Mouse (Mus musculus) hematopoietic stem cell, adult 5-6 weeks (primary cell): ENCODE data around the gene Tpx2. TPM values are rescaled to one million over a fixed set of nuclear protein-coding genes. Genes with fewer than 3 reads are reported as not detected.
A peak's percentile ranks its signal among the peaks of the same experiment; 100 is the strongest.

Source experiments
- ATAC-seq, 2 experiments: fragments of 125-278 bp in 1 of 2; replicated peaks in 1 of 2; 2 replicates each; pipeline ENCODE4 v1.8.0; 2016 to 2017; ENCODE audit warnings: inconsistent platforms in 2 of 2, mild to moderate bottlenecking in 2 of 2, moderate number of reproducible peaks in 2 of 2, low read depth in 1 of 2, moderate TSS enrichment in 1 of 2; ENCODE audit not compliant: low FRiP score in 2 of 2, poor library complexity in 2 of 2, severe bottlenecking in 2 of 2, insufficient read depth in 1 of 2, low TSS enrichment in 1 of 2
- total RNA-seq: library from RNA; stranded (forward); fragments of 172-1452, 232-1000 nt; gene quantifications from 2 replicates; pipeline ENCODE4 v1.2.3, GENCODE M21; 2017

Tpx2 gene
- total RNA-seq, 1 experiment from 2014 or later: 113 TPM

DNA sequence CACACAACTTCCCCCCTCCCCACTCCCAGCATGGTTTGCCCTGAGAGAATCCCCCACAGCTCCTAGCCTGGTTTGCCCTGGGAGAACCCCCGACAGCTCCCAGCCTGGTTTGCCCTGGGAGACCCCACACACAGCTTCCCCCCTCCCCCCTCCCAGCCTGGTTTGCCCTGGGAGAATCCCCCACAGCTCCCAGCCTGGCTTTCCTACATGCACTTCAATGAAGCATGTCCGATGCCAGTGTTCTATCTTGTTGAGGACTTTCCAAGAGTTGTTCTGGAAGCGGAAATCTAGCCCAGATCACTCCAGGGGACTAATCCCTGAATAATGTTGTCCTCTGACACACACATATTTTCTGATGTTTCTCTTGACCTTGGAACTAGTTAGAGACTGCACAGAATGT is 54.9 kb downstream of the Tpx2 start:
- ATAC-seq: no peak

DNA sequence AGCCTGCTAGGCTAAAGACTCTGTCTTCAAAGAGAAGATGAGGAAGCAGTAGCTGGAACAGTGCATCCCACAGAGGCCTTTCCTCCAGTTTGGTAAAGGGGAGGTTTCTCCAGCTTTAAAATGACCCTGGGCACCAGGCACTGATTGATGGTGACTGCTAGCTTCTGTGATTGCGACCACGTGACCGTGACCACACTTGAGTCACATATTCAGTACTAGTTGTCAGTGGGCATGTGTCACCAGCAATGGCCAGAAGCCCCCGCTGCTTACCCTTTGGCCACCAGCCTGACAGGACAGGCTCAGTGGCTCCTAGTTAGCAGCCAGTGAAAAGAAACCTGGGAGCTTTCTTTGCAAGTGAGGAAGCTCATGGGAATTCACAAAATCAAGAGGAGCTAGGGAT is 55.8 kb downstream of the Tpx2 start:
- peak in 1 of 2 experiments; percentile 24; a peak in 1 of 4 replicates for ATAC-seq

DNA sequence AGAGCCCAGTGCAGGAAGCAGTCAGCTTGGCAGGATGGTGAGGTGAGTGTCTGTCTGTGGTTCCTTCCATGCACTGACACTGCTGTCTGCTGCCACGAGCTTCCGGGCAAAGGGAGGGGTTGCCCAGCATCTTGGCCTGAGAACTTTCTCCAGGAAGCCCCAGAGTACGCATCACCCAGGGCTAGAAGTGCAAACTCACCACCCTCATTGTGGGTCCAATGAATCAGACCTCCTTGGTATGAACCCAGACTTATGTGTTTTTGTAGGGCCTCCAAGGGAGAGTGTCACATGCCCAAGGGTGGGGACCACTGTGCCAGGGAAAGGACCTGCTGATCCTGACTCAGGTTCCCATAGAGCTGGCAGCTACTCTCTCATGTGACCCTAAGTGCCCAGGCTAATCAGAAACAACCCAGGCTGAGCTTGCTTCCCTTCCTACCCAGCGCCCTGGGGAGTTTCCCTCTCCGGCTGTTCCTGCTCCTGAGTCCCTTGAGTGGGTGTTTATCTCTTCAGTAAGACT is 56.4 kb downstream of the Tpx2 start:
- ATAC-seq: peak; percentile 80 to 89

DNA sequence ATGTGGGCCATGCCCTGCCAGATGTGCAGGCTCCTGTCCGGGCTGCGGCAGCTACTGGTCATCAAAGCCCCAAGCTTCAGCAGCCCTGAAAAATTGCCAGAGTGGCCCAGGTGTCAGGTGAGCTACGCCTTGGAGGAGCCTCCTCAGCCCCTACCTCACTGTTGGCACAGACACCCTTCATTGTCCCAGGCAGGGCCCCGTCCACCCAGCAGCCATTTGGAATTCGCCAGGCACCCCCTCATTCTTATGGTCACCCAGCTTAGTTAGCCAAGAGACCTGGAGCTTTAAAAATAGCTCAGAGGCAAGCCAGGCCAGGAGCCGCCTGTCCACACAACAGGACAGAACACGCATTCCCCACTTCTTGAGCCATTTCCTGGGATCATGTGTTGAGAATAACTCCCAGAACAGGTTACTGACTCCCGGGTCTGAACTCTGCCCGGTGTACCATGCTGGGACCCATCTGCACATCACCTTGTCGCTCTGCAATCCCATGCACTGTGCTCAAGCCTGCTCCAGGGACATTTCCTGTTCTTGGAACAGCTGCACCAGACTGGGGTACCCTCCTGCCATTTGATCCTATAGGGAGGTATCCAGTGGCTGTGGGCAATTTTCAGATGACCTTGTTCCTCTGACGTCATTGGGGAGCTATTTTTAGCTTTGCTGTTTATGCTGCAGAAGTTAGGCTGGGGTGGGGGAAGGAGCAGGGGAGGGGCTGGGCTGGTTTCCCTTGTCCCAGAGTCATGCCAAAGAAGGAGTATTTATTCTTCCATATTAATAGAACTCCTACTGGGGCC is 57.5 kb downstream of the Tpx2 start:
- ATAC-seq: no peak

DNA sequence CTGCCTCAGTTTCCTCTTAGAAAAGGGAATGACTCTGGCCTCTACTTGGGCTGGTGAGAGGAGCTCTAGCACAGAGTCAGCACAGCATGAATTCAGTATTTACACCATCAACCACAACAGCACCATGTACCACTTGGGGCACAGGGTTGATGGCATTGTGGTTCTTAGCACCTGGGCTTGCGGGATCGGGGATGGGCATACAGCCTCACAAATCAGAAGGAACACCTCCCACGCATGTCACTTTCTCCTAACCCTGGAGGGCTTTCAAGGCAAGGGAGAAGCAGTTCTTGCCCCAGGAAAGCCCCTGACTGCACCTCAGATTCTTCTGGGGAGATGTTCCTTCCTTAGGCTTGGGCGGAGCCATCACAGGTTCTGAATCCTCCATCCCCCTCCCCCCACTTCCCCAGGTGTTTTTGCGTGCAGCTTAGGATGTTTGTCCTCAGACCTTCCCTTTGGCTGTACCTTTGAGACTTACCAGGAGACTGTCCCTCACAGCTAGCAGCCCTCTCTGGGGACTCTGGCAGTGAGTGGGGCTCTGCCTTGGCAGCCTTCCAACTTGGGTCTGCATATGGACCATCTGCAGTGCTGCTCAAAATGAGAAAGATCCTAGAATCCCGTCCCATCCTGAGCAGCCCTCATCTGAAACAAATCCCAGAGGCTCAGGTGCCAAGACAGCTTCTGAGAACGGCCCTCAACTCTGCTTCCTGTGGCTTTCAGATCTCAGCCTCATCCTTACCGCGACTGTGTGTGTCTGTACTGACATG is 58.7 kb downstream of the Tpx2 start:
- ATAC-seq: no peak

DNA sequence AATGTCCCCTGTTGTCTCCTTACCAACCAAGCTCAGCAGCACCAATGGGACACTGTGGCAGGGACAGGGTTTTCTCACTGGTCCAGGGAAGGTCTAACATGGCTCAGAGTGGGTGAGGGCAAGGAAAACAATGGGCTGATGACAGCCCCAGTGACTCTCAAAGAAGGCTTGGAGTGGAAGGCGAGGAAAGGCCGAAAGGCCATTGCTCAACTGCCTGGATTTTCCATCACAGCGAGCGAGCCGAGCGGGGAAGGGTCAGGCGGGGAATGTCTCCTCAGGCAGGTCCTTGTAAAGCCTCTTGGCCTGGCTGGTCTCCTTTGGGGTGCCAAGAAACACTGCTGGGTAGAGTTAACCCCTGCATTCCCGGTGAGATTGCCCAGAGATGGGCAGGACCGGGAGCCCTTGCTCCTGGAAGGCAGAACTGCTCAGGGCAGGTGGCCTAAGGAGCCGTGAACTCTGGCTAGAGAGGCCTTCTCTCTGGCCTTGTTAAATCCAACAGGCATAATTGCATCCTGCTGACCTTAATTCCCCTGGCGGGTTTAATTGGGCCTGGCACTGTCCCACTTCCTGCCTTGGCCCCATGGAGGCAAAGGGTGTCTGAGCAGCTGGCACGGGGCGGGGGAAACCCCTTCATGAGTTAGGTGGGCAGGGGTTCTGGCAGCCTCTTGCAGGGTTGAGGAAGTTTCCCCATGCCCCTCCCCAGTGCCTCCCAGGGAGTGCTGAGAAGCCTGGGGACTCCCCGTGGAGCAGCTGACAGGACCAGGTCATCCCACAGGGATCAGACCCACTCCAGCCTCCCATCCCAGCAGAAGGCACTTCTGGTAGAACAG is 59.6 kb downstream of the Tpx2 start:
- no peak for ATAC-seq

DNA sequence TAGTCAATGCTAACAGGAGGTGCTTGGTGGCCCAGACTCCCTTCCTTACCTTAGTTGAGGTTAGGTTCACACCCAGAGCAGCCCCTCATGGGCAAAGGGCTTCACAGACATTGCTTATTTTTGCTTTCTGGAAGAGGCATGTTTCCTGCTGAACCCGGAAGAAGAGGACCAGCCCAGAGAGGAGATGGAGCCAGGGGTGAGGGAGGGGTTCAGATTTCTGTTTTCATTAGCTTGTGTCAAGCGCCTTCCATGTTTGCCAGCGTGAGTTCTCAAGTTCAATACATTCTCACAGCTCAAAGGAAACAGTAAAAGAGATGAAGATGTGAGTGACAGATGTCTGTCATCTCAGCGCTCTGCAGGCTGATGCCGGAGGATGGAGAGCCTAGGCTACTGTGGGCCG is 62.1 kb downstream of the Tpx2 start:
- no peak for ATAC-seq

DNA sequence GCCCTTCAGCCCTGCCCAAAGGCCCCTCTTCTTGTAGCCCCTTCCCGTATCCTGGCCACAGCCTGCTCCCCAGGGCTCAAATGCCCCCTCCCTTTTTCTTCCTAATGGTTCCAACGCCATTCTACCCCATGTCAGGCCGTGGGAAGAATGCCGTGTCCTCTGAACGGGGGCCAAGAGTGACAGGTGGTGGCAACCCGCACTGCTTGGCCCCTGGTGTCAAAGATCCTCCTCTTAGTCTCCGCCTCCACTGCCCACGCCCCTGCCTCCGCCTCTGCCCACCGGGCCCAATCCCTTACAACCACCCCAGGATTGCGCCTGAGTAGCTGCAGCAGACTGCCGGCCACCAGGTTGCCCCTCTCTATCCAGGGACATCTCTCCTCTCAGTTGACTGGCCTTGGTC is 63.3 kb downstream of the Tpx2 start, which contains the start of gene Mylk2:
Gene Mylk2 (plus strand): TSS at position 322 of the 400 bp plus-strand sequence.
- ATAC-seq: no peak

DNA sequence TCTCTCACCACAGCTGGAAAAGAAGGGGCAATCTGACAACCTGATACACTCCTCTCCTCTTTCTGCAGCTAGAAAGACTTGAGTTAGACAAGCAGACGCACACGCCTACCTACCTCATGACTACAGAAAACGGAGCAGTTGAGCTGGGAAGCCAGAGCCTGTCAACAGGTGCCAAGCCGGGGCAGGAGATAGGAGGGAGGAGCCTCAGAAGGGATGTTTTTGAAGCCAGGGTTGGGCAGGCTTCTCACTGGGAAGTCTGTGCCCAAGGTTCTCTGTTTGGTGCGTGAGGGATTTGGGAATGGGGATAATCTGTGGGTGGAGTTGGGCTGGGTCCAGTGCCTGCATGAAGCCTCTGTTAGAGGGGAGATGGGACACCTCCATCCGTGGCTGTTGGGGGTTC is 63.7 kb downstream of the Tpx2 start:
- no peak for ATAC-seq

DNA sequence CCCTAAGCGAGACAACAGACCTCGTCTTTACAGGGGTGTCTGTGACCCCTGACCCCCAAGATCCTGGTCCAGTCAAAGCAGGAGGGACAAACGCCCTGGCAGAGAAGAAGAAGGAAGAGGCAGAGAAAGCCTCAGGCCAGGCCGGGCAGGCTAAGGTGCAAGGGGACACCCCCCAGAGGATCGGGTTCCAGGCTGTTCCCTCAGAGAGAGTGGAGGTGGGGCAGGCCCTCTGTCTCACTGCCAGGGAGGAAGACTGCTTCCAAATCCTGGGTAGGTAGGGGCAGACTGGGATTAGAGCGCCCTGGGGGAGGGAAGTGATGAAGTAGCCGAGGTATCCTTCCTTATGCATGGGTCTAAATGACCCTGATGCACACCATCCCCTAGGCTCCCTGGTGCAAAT is 65.7 kb downstream of the Tpx2 start:
- no peak for ATAC-seq

DNA sequence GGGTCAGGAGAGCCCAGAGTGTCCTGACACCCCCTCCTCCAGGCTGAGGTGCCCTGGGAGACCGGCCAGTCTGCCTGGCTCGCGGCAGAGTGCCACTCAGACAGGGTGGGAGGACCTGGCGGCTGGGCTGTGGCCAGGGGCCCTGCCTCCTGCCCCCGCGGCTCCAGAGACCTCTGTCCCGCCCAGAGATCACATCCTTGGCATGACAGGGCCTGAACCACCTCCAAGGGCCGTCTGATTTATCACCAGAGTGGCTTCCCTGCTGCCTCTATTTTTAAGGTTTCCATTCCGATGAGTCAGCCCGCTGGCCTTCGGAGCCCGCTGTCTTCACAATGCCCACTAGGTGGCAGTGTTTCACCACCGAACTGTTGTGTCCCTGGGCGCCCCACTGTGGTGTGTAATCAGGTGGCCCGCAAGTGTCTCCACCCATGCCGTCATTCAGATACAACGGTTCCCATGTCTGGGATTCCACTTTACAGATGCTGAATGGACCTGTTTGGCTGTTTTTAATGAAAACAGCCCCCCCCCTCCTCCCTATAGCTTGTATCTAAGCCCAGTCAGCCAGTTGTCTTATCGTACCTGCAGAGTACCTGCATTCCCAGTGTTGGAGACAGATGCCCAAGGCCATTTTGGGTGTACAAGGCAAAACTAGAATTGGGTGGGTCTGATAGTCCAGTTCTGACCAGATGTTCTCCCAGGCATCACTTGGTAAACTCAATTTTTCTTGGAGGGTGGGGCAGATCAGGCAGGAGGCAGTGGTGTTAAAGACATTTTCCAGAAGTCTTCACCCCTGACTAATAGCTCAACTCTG is 66.8 kb downstream of the Tpx2 start:
- peak; percentile 84 to 89 for ATAC-seq

DNA sequence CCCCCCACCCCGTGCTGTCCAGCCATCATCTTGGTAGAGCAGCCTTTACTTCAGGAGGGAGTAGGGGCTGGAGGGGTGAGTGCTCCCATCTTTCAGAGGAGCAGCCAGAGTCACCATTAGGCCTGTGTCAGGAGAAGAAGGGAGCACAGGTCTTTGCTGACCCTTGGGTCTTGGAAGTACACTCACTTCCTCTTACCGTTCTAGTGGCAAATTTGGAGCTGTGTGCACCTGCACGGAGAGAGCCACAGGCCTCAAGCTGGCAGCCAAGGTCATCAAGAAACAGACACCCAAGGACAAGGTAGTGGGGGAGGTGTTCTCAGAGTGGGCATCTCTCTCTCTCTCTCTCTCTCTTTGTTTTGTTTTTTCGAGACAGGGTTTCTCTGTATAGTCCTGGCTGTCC is 67.7 kb downstream of the Tpx2 start:
- no peak for ATAC-seq

DNA sequence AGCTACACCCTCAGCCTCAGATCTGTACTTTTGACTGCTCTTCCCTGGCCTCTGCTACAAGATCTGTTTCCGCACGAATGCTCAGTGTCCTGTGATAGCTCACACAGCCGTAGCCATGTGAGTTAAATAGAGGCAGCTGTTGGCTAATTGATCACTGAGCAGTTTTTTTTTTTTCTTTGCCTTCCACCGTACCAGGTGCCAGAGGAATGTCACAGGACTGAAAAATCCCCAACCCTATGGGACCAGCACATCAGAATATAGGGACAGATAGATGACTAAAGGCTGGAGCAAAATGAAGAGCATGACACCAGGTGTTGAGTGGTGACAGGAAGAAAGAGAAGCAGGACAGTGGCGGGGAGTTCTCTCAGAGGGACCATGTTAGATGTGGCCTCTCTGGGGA is 68.3 kb downstream of the Tpx2 start:
- ATAC-seq: no peak

DNA sequence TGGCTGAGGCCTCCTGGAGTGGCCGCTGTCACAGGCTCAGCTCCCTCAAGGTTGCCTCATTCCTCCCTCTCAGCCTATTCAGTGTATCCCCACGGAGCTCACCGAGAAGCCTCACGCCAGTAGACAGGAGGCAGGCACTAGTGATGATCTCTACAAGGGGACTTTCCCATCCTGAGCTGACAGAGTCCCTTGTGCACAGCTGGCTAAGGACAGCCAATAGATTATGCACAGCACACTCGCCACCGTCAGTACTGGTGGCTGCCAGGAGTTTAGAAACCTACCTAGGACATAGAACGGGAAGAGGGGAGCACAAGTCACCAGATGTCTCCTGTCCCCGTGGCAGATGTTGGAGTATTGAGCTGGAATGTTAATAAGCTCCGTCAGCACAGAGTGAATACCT is 69.9 kb downstream of the Tpx2 start:
- no peak for ATAC-seq

DNA sequence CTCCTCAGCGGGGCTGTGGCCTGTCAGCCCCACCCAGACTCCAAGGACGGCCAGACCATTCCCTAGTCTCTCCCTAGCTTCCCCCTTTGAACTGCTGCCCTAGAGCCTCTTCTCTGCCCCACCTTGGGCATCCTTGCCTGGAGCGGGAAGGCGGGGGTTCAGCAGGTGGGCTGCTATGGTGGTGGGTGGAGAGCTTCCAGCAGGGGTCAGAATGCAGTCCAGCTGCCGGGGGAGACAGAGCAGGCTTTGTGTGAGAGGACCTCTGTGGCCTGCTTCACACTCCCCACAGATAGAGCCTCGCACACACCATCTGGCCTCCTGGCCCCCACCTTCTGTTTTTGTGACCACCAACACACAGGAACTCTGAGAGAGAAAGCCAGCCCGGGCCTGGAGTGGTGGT is 74.6 kb downstream of the Tpx2 start:
- no peak for ATAC-seq

DNA sequence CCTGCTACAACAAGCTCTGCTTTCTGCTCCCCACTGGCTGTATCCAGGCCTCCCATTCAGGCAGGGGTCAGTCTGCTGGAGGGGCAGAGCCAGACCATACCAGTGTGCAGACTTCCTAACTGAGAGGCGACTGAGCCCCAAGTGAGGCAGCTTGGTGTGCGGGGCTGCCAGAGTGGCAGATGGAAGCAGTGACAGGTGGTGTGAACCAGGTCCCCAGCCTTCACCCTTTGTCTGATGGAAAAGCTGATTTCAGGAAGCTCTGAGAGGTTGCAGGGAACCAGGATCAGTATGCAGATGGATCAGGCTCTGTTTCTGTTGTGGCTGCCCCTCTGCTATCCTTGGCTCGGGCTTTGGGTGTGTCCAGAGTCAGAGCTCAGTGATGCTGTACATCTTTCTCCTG is 75.9 kb downstream of the Tpx2 start:
- no peak for ATAC-seq

DNA sequence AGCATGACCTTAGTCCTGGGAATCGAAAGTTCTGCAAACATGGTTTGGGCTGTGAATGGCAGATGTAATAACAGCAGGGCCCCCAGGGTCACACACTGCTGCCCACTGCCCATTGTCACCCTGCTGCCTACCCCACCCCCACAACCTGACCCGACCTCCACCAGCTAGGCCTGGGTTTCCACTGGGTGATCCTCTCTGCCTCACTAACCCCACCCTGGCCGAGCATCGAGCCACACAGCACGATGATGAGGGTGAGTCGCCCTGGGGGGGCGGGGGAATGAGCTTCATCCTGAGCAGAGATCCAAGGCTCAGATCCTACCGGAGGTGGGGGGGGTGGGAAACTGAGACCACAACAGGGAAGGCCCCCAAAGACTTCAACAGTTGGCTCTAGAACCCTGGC is 76.4 kb downstream of the Tpx2 start:
- ATAC-seq: no peak
